Mouse (Mus musculus): ENCODE measurements around the gene Gm45062.

GRCm38 (mm10) chr6:8360805-8361204 is 101.6 kb downstream of the Gm45062 start:
- TF ChIP-seq CTCF (IDR thresholded peaks at IDR 0.05; ENCODE audit: low read depth) = no peak
- TF ChIP-seq EP300 (IDR thresholded peaks at IDR 0.05; ENCODE audit: low read depth) = no peak
